Mouse (Mus musculus): ENCODE results near the gene Agbl3. TPM values are rescaled to one million over a fixed set of nuclear protein-coding genes. Genes with fewer than 3 reads are reported as not detected.

The Agbl3 gene
- total and polyA plus RNA-seq, 2 experiments from 2014 or later, result 20.7 to 23.3 TPM

DNA sequence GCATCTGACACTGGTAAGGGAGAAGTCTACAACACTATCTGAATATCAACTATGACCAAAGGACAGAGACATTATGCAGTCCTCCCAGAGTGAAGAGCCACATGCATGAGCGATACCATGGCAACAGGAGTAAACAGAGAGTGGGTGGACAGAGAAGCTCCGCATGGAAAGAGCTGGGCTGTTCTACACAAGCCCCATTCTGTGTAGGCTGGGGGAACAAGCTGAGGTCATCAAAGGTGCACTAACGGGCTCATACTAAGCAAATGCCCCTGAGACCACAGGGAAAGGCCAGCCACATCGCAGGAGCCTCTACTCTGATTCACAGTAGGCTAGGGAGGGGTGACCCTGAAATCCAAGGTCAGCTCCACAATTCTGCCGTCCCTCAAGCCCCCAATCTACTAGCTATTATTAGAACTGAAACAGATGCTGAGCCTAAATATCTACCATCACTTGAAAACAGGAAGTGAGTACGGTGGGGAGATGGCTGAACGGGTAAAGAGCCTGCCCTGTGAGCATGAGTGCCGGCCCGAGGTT, 121.7 kb downstream of the Agbl3 start:
- ATAC-seq (ENCODE audit: low FRiP score), result no peak
- no peak for DNase-seq (ENCODE audit: low spot score)
- Histone ChIP-seq H3K4me3 (ENCODE audit: low read depth, low read length) (no peak overlapping the region), H3K36me3 (ENCODE audit: insufficient read depth, low read length) (peaks cover 62% of the 10 kb centered on the region), H3K9me3 (ENCODE audit: low read length) (no peaks in the 10 kb centered on the region), H3K9ac (replicated peaks; ENCODE audit: low read length, poor library complexity, severe bottlenecking) (no peak overlapping the region), H3K27me3 (ENCODE audit: insufficient read depth, low read length) (no peaks in the 10 kb centered on the region), H3K4me1 (ENCODE audit: insufficient read depth, low read length) (no peaks in the 10 kb centered on the region), H3K4me2 (ENCODE audit: low read depth, low read length, poor library complexity, severe bottlenecking) (no peak overlapping the region), H3K27ac (ENCODE audit: low read depth, low read length) (no peak overlapping the region)
- 73% methylated on average over 9 of the region's 9 CpGs for WGBS
- no peak for TF ChIP-seq CTCF (IDR thresholded peaks at IDR 0.05)

DNA sequence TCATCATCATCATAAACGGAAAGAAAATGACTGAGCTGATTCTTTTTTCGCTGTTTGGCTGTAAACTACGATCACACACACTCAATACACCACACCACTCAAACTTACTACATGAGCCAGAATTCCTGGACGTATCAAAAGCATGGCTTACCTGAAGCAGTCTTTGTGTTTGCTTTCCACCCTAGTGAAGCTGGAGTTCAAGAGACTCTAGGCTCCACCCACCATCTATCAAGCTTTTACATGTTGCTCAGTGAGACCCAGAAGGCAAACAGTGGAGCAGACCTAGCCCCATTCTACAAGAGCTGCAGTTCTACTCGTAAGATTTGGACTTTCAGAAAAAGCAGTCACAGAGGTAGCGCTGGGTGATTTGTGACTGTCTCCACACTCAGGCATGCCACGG, 122.3 kb downstream of the Agbl3 start:
- no peak for DNase-seq (ENCODE audit: low spot score)
- Histone ChIP-seq H3K9ac (replicated peaks; ENCODE audit: low read length, poor library complexity, severe bottlenecking) (no peak overlapping the region), H3K4me1 (ENCODE audit: insufficient read depth, low read length) (no peaks in the 10 kb centered on the region), H3K4me2 (ENCODE audit: low read depth, low read length, poor library complexity, severe bottlenecking) (no peak overlapping the region), H3K36me3 (ENCODE audit: insufficient read depth, low read length) (peaks cover 67% of the 10 kb centered on the region), H3K27me3 (ENCODE audit: insufficient read depth, low read length) (no peaks in the 10 kb centered on the region), H3K27ac (ENCODE audit: low read depth, low read length) (no peak overlapping the region), H3K9me3 (ENCODE audit: low read length) (no peaks in the 10 kb centered on the region), H3K4me3 (ENCODE audit: low read depth, low read length) (no peak overlapping the region)
- 97% methylated on average over 7 of the region's 7 CpGs for WGBS
- no peak for ATAC-seq (ENCODE audit: low FRiP score)
- no peak for TF ChIP-seq CTCF (IDR thresholded peaks at IDR 0.05)

DNA sequence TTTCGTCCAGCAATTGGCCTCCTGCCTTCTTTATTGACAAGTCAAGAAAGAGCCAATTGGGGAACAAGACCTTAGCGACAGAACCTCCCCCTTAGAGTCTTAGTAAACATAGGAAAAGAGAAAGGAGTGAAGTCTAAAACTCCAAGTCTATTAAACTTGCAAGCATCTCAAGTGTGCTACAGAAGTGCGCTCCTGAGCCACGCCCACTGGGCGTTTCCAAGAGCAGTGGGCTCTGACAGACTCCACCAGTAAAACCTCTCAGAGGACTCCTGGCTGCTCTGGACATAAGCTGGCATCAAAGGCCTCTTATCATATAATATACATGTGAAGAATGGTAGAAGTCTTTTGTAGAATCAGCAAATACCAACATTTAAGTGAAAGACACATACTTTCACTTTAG, 123.2 kb downstream of the Agbl3 start:
- H3K4me1 ChIP-seq (ENCODE audit: insufficient read depth, low read length), result no peaks in the 10 kb centered on the region
- DNase-seq (ENCODE audit: low spot score) (no peak), ATAC-seq (ENCODE audit: low FRiP score) (no peak)
- H3K4me2 ChIP-seq (ENCODE audit: low read depth, low read length, poor library complexity, severe bottlenecking), result no peak overlapping the region
- H3K36me3 ChIP-seq (ENCODE audit: insufficient read depth, low read length), result peaks cover 70% of the 10 kb centered on the region
- TF ChIP-seq CTCF (IDR thresholded peaks at IDR 0.05), result no peak
- H3K27me3 ChIP-seq (ENCODE audit: insufficient read depth, low read length), result no peaks in the 10 kb centered on the region
- H3K9ac ChIP-seq (replicated peaks; ENCODE audit: low read length, poor library complexity, severe bottlenecking), result no peak overlapping the region
- H3K9me3 ChIP-seq (ENCODE audit: low read length), result no peaks in the 10 kb centered on the region
- 88% methylated on average over 5 of the region's 5 CpGs for WGBS
- no peak overlapping the region for H3K27ac ChIP-seq (ENCODE audit: low read depth, low read length)
- no peak overlapping the region for H3K4me3 ChIP-seq (ENCODE audit: low read depth, low read length)

DNA sequence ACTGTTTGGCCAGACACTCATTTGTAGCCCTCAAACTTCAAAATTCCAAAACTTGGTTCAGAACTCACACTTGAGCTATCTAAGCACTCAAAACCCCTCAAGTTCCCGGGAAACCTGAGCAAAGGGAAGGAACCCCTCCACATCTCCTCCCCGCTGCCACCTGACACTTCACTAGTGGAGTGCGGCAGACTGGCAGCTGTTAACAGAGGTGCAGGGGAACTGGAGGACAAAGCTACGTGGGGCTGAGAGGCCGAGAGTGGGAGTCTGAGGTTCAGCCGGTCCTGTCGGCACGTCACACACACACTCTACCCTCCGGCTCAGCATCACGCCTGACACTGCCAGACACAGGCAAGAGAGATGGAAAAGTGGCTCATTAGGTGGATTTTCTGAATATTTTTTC, 123.6 kb downstream of the Agbl3 start:
- 93% methylated on average over 10 of the region's 10 CpGs for WGBS
- H3K36me3 ChIP-seq (ENCODE audit: insufficient read depth, low read length), result peaks cover 70% of the 10 kb centered on the region
- no peaks in the 10 kb centered on the region for H3K9me3 ChIP-seq (ENCODE audit: low read length)
- no peak for DNase-seq (ENCODE audit: low spot score)
- H3K4me2 ChIP-seq (ENCODE audit: low read depth, low read length, poor library complexity, severe bottlenecking), result no peak overlapping the region
- H3K4me3 ChIP-seq (ENCODE audit: low read depth, low read length), result no peak overlapping the region
- ATAC-seq (ENCODE audit: low FRiP score), result no peak
- no peaks in the 10 kb centered on the region for H3K4me1 ChIP-seq (ENCODE audit: insufficient read depth, low read length)
- H3K27me3 ChIP-seq (ENCODE audit: insufficient read depth, low read length), result no peaks in the 10 kb centered on the region
- no peak overlapping the region for H3K9ac ChIP-seq (replicated peaks; ENCODE audit: low read length, poor library complexity, severe bottlenecking)
- no peak overlapping the region for H3K27ac ChIP-seq (ENCODE audit: low read depth, low read length)
- no peak for TF ChIP-seq CTCF (IDR thresholded peaks at IDR 0.05)

DNA sequence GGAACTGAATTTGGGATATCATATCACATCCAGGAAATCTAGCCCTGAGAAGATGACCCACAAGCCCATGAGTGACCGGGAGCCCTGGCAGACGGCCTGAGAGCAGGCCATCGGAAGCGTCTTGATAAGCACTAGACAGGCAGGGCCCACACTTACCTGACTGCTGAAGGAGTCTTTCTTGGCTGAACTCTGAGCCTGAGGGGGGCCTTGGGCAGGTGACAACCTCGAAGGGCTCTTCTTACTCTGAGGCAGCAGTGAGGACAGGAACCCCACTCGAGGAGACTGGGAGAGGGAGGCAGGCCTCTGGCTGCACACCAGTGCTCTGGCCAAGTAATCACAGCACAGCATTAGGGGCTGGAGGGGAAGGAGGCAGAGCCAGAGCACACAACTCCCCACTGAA, 124.1 kb downstream of the Agbl3 start:
- Histone ChIP-seq H3K4me1 (ENCODE audit: insufficient read depth, low read length) (no peaks in the 10 kb centered on the region), H3K4me3 (ENCODE audit: low read depth, low read length) (no peak overlapping the region), H3K27ac (ENCODE audit: low read depth, low read length) (no peak overlapping the region), H3K27me3 (ENCODE audit: insufficient read depth, low read length) (no peaks in the 10 kb centered on the region), H3K36me3 (ENCODE audit: insufficient read depth, low read length) (peaks cover 68% of the 10 kb centered on the region), H3K4me2 (ENCODE audit: low read depth, low read length, poor library complexity, severe bottlenecking) (no peak overlapping the region), H3K9me3 (ENCODE audit: low read length) (no peaks in the 10 kb centered on the region), H3K9ac (replicated peaks; ENCODE audit: low read length, poor library complexity, severe bottlenecking) (no peak overlapping the region)
- 94% methylated on average over 6 of the region's 6 CpGs for WGBS
- no peak for ATAC-seq (ENCODE audit: low FRiP score)
- DNase-seq (ENCODE audit: low spot score), result no peak
- TF ChIP-seq CTCF (IDR thresholded peaks at IDR 0.05), result no peak

DNA sequence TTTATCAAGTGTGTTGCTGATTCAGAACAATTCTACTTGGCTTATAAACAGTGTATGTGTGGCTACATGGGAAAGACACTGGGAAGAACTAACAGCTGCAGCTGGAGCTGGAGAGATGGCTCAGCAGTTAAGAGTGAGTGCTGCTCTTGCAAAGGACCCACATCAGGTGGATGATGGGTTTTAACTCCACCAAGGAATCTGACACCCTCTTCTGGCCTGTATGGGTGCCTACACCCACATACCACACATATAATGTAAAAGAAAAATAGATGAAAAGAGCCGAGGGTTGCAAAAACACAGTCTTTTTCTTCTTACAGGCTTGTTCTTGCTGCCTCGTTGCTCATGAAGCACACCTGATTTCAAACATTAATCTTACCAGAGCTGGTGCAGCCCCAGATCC, 125.9 kb downstream of the Agbl3 start:
- DNase-seq (ENCODE audit: low spot score), result no peak
- Histone ChIP-seq H3K4me3 (ENCODE audit: low read depth, low read length) (no peak overlapping the region), H3K36me3 (ENCODE audit: insufficient read depth, low read length) (peaks cover 58% of the 10 kb centered on the region), H3K27me3 (ENCODE audit: insufficient read depth, low read length) (no peaks in the 10 kb centered on the region), H3K9me3 (ENCODE audit: low read length) (no peaks in the 10 kb centered on the region), H3K9ac (replicated peaks; ENCODE audit: low read length, poor library complexity, severe bottlenecking) (no peak overlapping the region), H3K27ac (ENCODE audit: low read depth, low read length) (no peak overlapping the region), H3K4me1 (ENCODE audit: insufficient read depth, low read length) (peaks cover 7% of the 10 kb centered on the region; the same call in 1 of the 2 replicates), H3K4me2 (ENCODE audit: low read depth, low read length, poor library complexity, severe bottlenecking) (no peak overlapping the region)
- no peak for ATAC-seq (ENCODE audit: low FRiP score)
- TF ChIP-seq CTCF (IDR thresholded peaks at IDR 0.05), result peak; percentile 13; the same call in 1 of the 2 replicates
- 87% methylated on average over 2 of the region's 2 CpGs for WGBS
